Mouse (Mus musculus): ENCODE data around the gene Klf12. TPM values are rescaled to one million over a fixed set of nuclear protein-coding genes. Genes with fewer than 3 reads are reported as not detected.

Klf12 gene
- polyA plus RNA-seq, 1 experiment from 2014 or later: 26.8 TPM

DNA sequence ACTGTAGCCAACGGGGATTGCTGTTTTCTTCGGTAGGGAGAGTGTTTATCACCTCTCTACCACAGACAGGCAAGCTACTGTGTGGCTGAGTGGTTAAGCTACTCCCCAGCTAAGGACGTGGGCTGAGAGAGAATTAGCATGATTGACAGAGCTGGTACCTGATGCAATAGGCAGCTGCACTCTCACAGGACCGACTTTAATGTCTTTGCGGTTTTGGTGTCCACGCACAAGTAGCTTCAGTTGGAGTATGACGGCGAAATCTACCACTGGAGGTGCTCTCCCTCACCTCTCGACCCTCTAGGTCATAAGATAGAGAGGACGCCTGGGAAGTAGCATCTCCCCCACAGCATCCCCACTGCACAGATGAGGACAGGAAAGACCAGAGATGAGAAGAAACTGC is 178.9 kb downstream of the Klf12 start:
- no peak for DNase-seq (ENCODE audit: low spot score)
- Histone ChIP-seq H3K9ac (ENCODE audit: low read length) (no peak overlapping the region), H3K36me3 (ENCODE audit: control insufficient read depth, insufficient read depth, low read length) (no peaks in the 10 kb centered on the region), H3K4me2 (ENCODE audit: low read depth) (no peak overlapping the region), H3K9me3 (ENCODE audit: control insufficient read depth, low read length) (no peaks in the 10 kb centered on the region), H3K4me3 (ENCODE audit: low read depth, low read length) (no peak overlapping the region), H3K27ac (ENCODE audit: low read depth, low read length) (no peak overlapping the region), H3K27me3 (ENCODE audit: control insufficient read depth, insufficient read depth, low read length) (no peaks in the 10 kb centered on the region), H3K4me1 (ENCODE audit: control insufficient read depth, insufficient read depth, low read length) (no peaks in the 10 kb centered on the region)
- 83% methylated on average over 10 of the region's 10 CpGs for WGBS
- ATAC-seq (ENCODE audit: insufficient read depth, low FRiP score, low TSS enrichment): no peak

DNA sequence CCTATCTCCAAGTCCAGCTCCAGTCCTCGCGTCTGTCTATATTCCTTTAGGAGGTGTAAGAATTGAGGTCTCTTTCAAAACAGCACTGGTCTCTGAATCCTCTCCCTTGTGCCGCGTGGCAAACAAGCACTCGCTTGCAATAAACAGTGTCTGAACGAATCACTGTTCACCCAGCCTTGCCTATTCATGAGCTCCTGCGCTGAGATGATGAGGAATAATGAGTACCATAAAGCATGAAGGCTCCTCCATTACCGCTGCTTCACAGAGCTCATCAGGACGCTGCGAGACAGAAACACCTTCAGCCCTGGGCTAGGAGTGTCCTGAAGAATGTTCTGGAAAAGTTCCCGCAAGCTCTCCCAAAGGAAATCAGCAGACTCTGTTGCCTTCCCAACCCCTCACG is 179.7 kb downstream of the Klf12 start:
- no peak overlapping the region for H3K27ac ChIP-seq (ENCODE audit: low read depth, low read length)
- H3K4me2 ChIP-seq (ENCODE audit: low read depth): no peak overlapping the region

DNA sequence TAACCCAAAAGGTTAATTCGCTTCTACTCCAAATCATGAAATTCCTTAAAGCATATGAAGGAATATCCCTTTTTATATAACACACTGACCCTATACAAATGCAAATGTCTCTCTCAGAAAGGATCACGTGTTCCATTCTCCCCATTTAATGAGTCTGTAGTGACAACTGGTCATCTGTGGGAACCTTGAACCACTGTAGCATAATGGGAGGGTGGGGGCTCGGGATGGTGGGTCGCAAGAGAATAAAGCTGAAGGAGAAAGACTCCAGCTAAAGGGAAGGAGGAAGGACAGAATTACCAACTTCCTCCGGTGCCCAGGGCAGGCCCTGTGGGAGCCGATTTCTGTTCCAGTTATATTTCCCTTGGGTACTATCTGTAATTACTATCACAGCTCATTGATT is 180.7 kb downstream of the Klf12 start:
- H3K9ac ChIP-seq (ENCODE audit: low read length): no peak overlapping the region
- H3K4me1 ChIP-seq (ENCODE audit: control insufficient read depth, insufficient read depth, low read length): no peaks in the 10 kb centered on the region
- no peak overlapping the region for H3K4me2 ChIP-seq (ENCODE audit: low read depth)
- ATAC-seq (ENCODE audit: insufficient read depth, low FRiP score, low TSS enrichment): peak; percentile 41; the same call in 1 of the 2 replicates
- no peak overlapping the region for H3K4me3 ChIP-seq (ENCODE audit: low read depth, low read length)
- no peaks in the 10 kb centered on the region for H3K27me3 ChIP-seq (ENCODE audit: control insufficient read depth, insufficient read depth, low read length)
- no peak overlapping the region for H3K27ac ChIP-seq (ENCODE audit: low read depth, low read length)
- WGBS: 62% methylated on average over 6 of the region's 6 CpGs
- H3K36me3 ChIP-seq (ENCODE audit: control insufficient read depth, insufficient read depth, low read length): no peaks in the 10 kb centered on the region
- no peak for DNase-seq (ENCODE audit: low spot score)
- H3K9me3 ChIP-seq (ENCODE audit: control insufficient read depth, low read length): no peaks in the 10 kb centered on the region

More for the DNA sequence above, 179.7 kb downstream of the Klf12 start:
- no peaks in the 10 kb centered on the region for H3K4me1 ChIP-seq (ENCODE audit: control insufficient read depth, insufficient read depth, low read length)
- H3K36me3 ChIP-seq (ENCODE audit: control insufficient read depth, insufficient read depth, low read length): no peaks in the 10 kb centered on the region
- DNase-seq (ENCODE audit: low spot score): no peak
- no peaks in the 10 kb centered on the region for H3K27me3 ChIP-seq (ENCODE audit: control insufficient read depth, insufficient read depth, low read length)
- 66% methylated on average over 12 of the region's 12 CpGs for WGBS
- ATAC-seq (ENCODE audit: insufficient read depth, low FRiP score, low TSS enrichment): peak; percentile 25; the same call in 1 of the 2 replicates
- no peak overlapping the region for H3K9ac ChIP-seq (ENCODE audit: low read length)
- no peak overlapping the region for H3K4me3 ChIP-seq (ENCODE audit: low read depth, low read length)
- H3K9me3 ChIP-seq (ENCODE audit: control insufficient read depth, low read length): no peaks in the 10 kb centered on the region

DNA sequence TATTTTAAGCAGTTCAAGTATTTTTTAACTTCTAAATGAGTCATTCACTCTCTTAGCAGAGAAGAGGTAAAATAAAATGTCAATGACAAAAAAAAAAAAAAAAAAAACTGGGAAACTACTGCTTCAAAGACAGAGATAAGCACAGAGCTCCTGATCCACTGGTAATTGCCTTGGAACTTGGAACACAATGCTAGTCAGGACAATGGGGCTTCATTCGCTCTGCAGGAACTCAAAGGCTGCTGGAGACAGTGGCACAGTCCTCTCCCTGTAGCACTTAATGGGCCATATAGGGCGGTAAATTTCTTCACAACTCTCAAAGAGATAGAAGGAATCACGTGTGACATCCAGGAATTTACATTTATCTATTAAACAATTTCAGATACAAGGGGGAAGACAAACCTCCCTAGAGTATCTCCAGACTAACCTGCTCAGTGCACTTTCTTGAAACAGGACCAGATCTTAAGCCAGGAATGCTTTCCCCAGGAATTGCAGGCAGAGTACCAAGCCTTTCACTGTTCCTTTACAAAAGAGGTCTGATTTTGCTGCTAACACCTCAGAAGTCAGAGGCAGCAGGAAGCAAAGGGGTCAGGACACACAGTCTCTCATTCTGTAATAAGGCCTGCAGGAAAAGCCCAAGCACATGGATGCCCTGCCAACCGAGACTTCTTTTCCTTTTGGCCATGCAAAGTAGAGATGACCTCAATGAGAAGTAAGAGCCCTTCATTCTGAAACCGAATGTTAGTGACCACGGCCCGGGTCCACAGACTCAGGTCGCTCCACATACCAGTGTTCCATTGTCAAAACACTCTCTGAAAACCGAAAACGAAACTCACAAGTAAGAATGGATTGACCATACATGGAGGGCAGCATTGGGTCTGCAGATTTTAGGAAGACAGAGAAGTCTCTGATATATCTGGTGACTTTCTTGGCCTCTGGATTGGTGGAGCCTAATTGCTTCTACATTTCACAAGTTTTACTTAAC is 187.0 kb downstream of the Klf12 start:
- H3K9me3 ChIP-seq (ENCODE audit: control insufficient read depth, low read length): no peaks in the 10 kb centered on the region
- H3K4me3 ChIP-seq (ENCODE audit: low read depth, low read length): no peak overlapping the region
- no peaks in the 10 kb centered on the region for H3K36me3 ChIP-seq (ENCODE audit: control insufficient read depth, insufficient read depth, low read length)
- no peak overlapping the region for H3K27ac ChIP-seq (ENCODE audit: low read depth, low read length)
- no peak overlapping the region for H3K9ac ChIP-seq (ENCODE audit: low read length)
- no peak overlapping the region for H3K4me2 ChIP-seq (ENCODE audit: low read depth)
- 76% methylated on average over 10 of the region's 10 CpGs for WGBS
- DNase-seq (ENCODE audit: low spot score) (no peak), ATAC-seq (ENCODE audit: insufficient read depth, low FRiP score, low TSS enrichment) (no peak)
- no peaks in the 10 kb centered on the region for H3K4me1 ChIP-seq (ENCODE audit: control insufficient read depth, insufficient read depth, low read length)
- H3K27me3 ChIP-seq (ENCODE audit: control insufficient read depth, insufficient read depth, low read length): no peaks in the 10 kb centered on the region

DNA sequence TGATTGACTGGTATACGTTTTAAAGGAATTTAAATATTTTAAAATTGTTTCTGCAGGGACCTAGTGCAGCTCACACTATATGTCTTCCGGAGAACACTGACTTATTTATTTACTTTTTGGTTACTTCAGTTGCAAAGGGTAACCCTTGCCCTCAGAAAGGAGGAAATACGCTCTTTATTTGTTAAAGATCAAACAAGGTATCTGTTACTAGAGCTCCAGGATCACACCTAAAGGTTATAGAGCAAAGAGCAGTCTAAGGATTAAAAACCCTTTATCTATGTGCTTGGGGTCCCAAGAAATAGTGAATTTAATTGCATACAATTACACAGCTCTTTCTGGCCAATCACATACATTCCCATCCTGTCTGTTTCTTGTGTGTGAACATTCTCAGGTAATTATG is 188.7 kb downstream of the Klf12 start:
- ATAC-seq (ENCODE audit: insufficient read depth, low FRiP score, low TSS enrichment) (no peak), DNase-seq (ENCODE audit: low spot score) (no peak)
- WGBS: 84% methylated on average over 3 of the region's 3 CpGs
- H3K4me2 ChIP-seq (ENCODE audit: low read depth): no peak overlapping the region
- no peak overlapping the region for H3K27ac ChIP-seq (ENCODE audit: low read depth, low read length)
- H3K9me3 ChIP-seq (ENCODE audit: control insufficient read depth, low read length): no peaks in the 10 kb centered on the region
- H3K36me3 ChIP-seq (ENCODE audit: control insufficient read depth, insufficient read depth, low read length): no peaks in the 10 kb centered on the region
- H3K4me3 ChIP-seq (ENCODE audit: low read depth, low read length): no peak overlapping the region
- H3K27me3 ChIP-seq (ENCODE audit: control insufficient read depth, insufficient read depth, low read length): no peaks in the 10 kb centered on the region
- no peaks in the 10 kb centered on the region for H3K4me1 ChIP-seq (ENCODE audit: control insufficient read depth, insufficient read depth, low read length)
- no peak overlapping the region for H3K9ac ChIP-seq (ENCODE audit: low read length)

DNA sequence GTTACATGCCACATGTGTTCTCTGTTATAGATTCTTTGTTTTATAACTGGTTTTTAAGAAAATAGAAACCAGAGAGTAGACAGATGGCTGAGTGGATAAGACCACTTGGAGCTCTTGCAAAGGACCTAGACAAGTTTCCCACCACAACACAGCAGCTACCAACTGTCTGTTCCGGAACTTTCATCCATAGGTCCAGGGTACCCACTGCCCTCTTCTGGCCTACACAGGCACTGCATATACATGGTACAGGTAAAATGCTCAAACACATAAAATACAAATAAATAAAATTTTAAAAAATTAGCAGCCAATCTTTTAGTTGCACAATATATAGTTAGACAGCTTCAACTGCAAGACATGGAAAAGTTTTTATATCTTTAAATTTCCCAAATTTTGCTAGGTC is 194.0 kb downstream of the Klf12 start:
- H3K9ac ChIP-seq (ENCODE audit: low read length): no peak overlapping the region
- 96% methylated on average over 1 of the region's 1 CpGs for WGBS
- H3K4me1 ChIP-seq (ENCODE audit: control insufficient read depth, insufficient read depth, low read length): no peaks in the 10 kb centered on the region
- H3K9me3 ChIP-seq (ENCODE audit: control insufficient read depth, low read length): no peaks in the 10 kb centered on the region
- DNase-seq (ENCODE audit: low spot score) (no peak), ATAC-seq (ENCODE audit: insufficient read depth, low FRiP score, low TSS enrichment) (no peak)
- H3K36me3 ChIP-seq (ENCODE audit: control insufficient read depth, insufficient read depth, low read length): no peaks in the 10 kb centered on the region
- H3K4me3 ChIP-seq (ENCODE audit: low read depth, low read length): no peak overlapping the region
- H3K4me2 ChIP-seq (ENCODE audit: low read depth): no peak overlapping the region
- H3K27ac ChIP-seq (ENCODE audit: low read depth, low read length): no peak overlapping the region
- no peaks in the 10 kb centered on the region for H3K27me3 ChIP-seq (ENCODE audit: control insufficient read depth, insufficient read depth, low read length)

DNA sequence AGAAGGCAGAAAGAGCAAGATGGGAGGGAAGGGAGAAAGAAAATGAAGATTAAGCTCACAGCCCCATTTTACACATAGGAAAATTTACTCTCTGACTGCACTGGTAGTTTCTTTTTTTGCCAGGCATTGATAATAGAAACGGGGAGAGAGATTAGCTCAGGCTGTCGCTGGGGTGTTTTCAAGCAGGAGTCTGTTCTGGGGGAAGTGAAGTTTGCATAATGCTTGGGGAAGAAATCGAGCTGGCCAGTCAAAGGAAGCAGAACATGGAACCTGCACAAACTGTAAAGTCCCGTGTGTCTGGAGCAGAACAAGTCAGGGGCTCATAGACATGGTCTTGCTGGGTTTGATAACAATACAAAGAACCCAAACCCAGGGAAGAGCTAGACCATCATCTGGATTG is 204.9 kb downstream of the Klf12 start:
- DNase-seq (ENCODE audit: low spot score) (no peak), ATAC-seq (ENCODE audit: insufficient read depth, low FRiP score, low TSS enrichment) (no peak)
- H3K27ac ChIP-seq (ENCODE audit: low read depth, low read length): no peak overlapping the region
- no peak overlapping the region for H3K4me3 ChIP-seq (ENCODE audit: low read depth, low read length)
- no peaks in the 10 kb centered on the region for H3K27me3 ChIP-seq (ENCODE audit: control insufficient read depth, insufficient read depth, low read length)
- H3K9me3 ChIP-seq (ENCODE audit: control insufficient read depth, low read length): no peaks in the 10 kb centered on the region
- no peaks in the 10 kb centered on the region for H3K36me3 ChIP-seq (ENCODE audit: control insufficient read depth, insufficient read depth, low read length)
- H3K9ac ChIP-seq (ENCODE audit: low read length): no peak overlapping the region
- no peak overlapping the region for H3K4me2 ChIP-seq (ENCODE audit: low read depth)
- H3K4me1 ChIP-seq (ENCODE audit: control insufficient read depth, insufficient read depth, low read length): no peaks in the 10 kb centered on the region
- WGBS: 81% methylated on average over 4 of the region's 4 CpGs

DNA sequence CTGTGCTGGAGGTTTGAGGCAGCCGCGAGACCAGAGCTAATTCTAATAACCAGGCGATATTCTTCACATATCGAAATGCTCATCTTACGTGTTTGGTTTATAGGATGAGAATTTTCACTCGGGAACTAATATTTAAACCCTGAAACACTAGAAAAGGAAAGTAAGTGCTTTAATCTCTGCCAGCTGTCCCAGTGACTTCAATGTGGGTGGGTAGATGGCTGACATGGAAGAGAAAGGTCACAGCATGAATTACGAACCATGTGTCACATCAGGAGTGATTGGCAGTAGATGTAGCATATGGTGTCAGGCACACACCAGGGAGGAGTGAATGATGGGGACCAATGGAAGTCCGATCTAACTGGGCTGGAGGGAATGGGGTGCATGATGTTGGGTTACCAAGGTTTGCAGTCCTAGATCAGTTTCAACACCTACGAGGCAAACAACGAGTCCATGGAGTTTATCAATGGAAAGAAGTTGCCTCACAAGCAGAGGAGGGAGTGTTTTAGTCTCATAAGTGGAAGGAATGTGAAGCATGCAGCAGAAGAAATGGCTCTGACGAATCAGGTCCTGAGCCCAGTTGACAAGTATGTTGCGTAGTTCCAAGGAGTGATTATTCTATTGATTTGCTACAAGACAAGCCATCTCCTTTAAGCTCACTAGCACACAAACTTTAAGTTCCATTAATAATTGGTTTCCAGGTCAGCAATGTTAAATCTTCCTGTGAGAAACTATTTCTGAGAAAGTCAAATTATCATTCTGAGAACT is 211.9 kb downstream of the Klf12 start:
- DNase-seq (ENCODE audit: low spot score): no peak
- no peak overlapping the region for H3K4me2 ChIP-seq (ENCODE audit: low read depth)

More for the DNA sequence above, 211.9 kb downstream of the Klf12 start:
- no peaks in the 10 kb centered on the region for H3K9me3 ChIP-seq (ENCODE audit: control insufficient read depth, low read length)
- H3K9ac ChIP-seq (ENCODE audit: low read length): no peak overlapping the region
- 79% methylated on average over 12 of the region's 12 CpGs for WGBS
- H3K4me1 ChIP-seq (ENCODE audit: control insufficient read depth, insufficient read depth, low read length): no peaks in the 10 kb centered on the region
- ATAC-seq (ENCODE audit: insufficient read depth, low FRiP score, low TSS enrichment): no peak
- H3K4me3 ChIP-seq (ENCODE audit: low read depth, low read length): no peak overlapping the region
- H3K36me3 ChIP-seq (ENCODE audit: control insufficient read depth, insufficient read depth, low read length): no peaks in the 10 kb centered on the region
- H3K27me3 ChIP-seq (ENCODE audit: control insufficient read depth, insufficient read depth, low read length): no peaks in the 10 kb centered on the region
- H3K27ac ChIP-seq (ENCODE audit: low read depth, low read length): no peak overlapping the region

All from neural tube, embryonic 11.5 days (tissue).